Mouse (Mus musculus) heart, embryonic 15.5 days (tissue): ENCODE data around the gene Mylk. TPM values are rescaled to one million over a fixed set of nuclear protein-coding genes. Genes with fewer than 3 reads are reported as not detected.
"Not testable (repeated sequence)": the region's sequence is repeated elsewhere in the genome, so short reads cannot be mapped to it uniquely, and the experiment has no call there.

Experiments
- ATAC-seq: fragments of 200-750 bp; cut with Nextera tagmentation; replicated peaks from 2 replicates; pipeline ENCODE4 v1.8.0; 2017; ENCODE audit warnings: low read depth, moderate TSS enrichment; ENCODE audit not compliant: insufficient number of reproducible peaks, insufficient read depth, low FRiP score
- H3K27ac ChIP-seq: fragments of 300-500 bp; sonication (generic); 2 replicates; pipeline ENCODE4 v1.5.1; 2015; ENCODE audit warnings: mild to moderate bottlenecking, inconsistent platforms
- H3K27me3 ChIP-seq: fragments of 300-500 bp; sonication (generic); 2 replicates; pipeline ENCODE4 v1.6.1; 2015; ENCODE audit warnings: inconsistent platforms
- H3K36me3 ChIP-seq: fragments of 300-500 bp; sonication (generic); 2 replicates; pipeline ENCODE4 v1.6.1; 2015; ENCODE audit warnings: mild to moderate bottlenecking, inconsistent platforms
- H3K4me1 ChIP-seq: fragments of 300-500 bp; sonication (generic); replicated peaks from 2 replicates; pipeline ENCODE4 v1.6.1; 2015; ENCODE audit warnings: inconsistent platforms
- H3K4me2 ChIP-seq: fragments of 300-500 bp; sonication (generic); 2 replicates; pipeline ENCODE4 v1.6.1; 2015; ENCODE audit warnings: inconsistent platforms, mild to moderate bottlenecking, moderate library complexity
- H3K4me3 ChIP-seq: fragments of 300-500 bp; sonication (generic); 2 replicates; pipeline ENCODE4 v1.5.1; 2015; ENCODE audit warnings: mild to moderate bottlenecking, inconsistent platforms
- H3K9ac ChIP-seq: fragments of 300-500 bp; sonication (generic); 2 replicates; pipeline ENCODE4 v1.6.1; 2015; ENCODE audit warnings: mild to moderate bottlenecking, inconsistent platforms
- H3K9me3 ChIP-seq: fragments of 300-500 bp; sonication (generic); replicated peaks from 2 replicates; pipeline ENCODE4 v1.6.1; 2016; ENCODE audit warnings: inconsistent platforms
- WGBS: fragments of 180-500 bp; shearing (Covaris S2); methylation state at CpG from one replicate; pipeline ENCODE4 v1.1.7; 2015; ENCODE audit warnings: mixed read lengths; 5-methylcytosine and 5-hydroxymethylcytosine counted together
- polyA plus RNA-seq: library from polyadenylated mRNA; unstranded; fragments of >200 nt; fragmentation: Nextera tagmentation; extraction: Ambion mirVana; gene quantifications from 2 replicates; pipeline ENCODE4 v1.2.1, GENCODE M21; 2015

Mylk gene
- 10.1 and 22.3 TPM in 2 replicates for polyA plus RNA-seq

- H3K36me3 ChIP-seq, result no peaks in the 10 kb centered on the region
- H3K27me3 ChIP-seq, result peaks cover 18% of the 10 kb centered on the region
- peak within 1 kb of the TSS; percentile 52 for H3K4me3 ChIP-seq
- under 1% methylated on average over 48 of the region's 48 CpGs for WGBS
- 0 out of 2 replicates have a peak within 1 kb of the TSS, but pooled peaks have one; percentile 33 for H3K27ac ChIP-seq
- no peaks in the 10 kb centered on the region for H3K9me3 ChIP-seq
- H3K4me2 ChIP-seq, result peak within 1 kb of the TSS; percentile 96
- peak within 1 kb of the TSS; percentile 59 for H3K9ac ChIP-seq
- H3K4me1 ChIP-seq, result peaks cover 9% of the 10 kb centered on the region
- ATAC-seq, result peak; percentile 92
Measured at GRCm38 (mm10) chr16:34745065-34745585, at the start of gene Mylk. Gene Mylk (plus strand): TSS chr16:34745210.

DNA sequence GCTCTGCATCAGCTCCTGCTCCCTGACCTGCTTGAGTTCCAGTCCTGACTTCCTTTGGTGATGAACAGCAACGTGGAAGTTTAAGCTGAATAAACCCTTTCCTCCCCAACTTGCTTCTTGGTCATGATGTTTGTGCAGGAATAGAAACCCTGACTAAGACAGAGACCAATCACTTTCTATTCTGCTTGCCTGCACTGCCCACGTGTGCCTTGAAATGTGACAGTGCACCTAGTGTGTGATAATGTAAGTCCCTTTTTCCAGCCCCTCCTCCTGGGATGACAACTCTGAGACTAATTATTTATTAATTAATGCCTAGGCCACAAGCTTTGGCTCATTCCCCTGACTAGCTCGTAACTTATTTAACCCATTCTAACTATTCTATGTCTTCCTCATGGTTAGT lies 46.3 kb upstream of the Mylk start:
- H3K36me3 ChIP-seq, H3K9me3 ChIP-seq, H3K27ac ChIP-seq, H3K4me2 ChIP-seq, H3K4me1 ChIP-seq, ATAC-seq, H3K4me3 ChIP-seq, H3K27me3 ChIP-seq, H3K9ac ChIP-seq: not testable (repeated sequence)
- 63% methylated on average over 3 of the region's 3 CpGs for WGBS

GRCm38 (mm10) chr16:34700165-34700827 lies 44.7 kb upstream of the Mylk start:
- peak; percentile 50 for ATAC-seq
- no peak overlapping the region for H3K9ac ChIP-seq
- no peak overlapping the region for H3K4me3 ChIP-seq
- no peak overlapping the region for H3K4me2 ChIP-seq
- H3K27me3 ChIP-seq, result no peaks in the 10 kb centered on the region
- H3K9me3 ChIP-seq, result no peaks in the 10 kb centered on the region
- peaks cover 2% of the 10 kb centered on the region; the same call in 1 of the 2 replicates for H3K4me1 ChIP-seq
- H3K27ac ChIP-seq, result no peak overlapping the region
- WGBS, result 16% methylated on average over 7 of the region's 7 CpGs
- peaks cover 11% of the 10 kb centered on the region for H3K36me3 ChIP-seq

GRCm38 (mm10) chr16:34700828-34701216 lies 44.2 kb upstream of the Mylk start:
- H3K4me3 ChIP-seq, result no peak overlapping the region
- no peak overlapping the region for H3K9ac ChIP-seq
- peaks cover 15% of the 10 kb centered on the region for H3K36me3 ChIP-seq
- peaks cover 2% of the 10 kb centered on the region; the same call in 1 of the 2 replicates for H3K4me1 ChIP-seq
- H3K27ac ChIP-seq, result no peak overlapping the region
- WGBS, result 74% methylated on average over 6 of the region's 6 CpGs
- no peak overlapping the region for H3K4me2 ChIP-seq
- no peaks in the 10 kb centered on the region for H3K9me3 ChIP-seq
- no peak for ATAC-seq
- no peaks in the 10 kb centered on the region for H3K27me3 ChIP-seq

- no peak overlapping the region for H3K9ac ChIP-seq
- H3K4me1 ChIP-seq, result no peaks in the 10 kb centered on the region
- no peaks in the 10 kb centered on the region for H3K27me3 ChIP-seq
- H3K4me2 ChIP-seq, result no peak overlapping the region
- H3K36me3 ChIP-seq, result peaks cover 36% of the 10 kb centered on the region
- no peak for ATAC-seq
- H3K9me3 ChIP-seq, result no peaks in the 10 kb centered on the region
- 67% methylated on average over 2 of the region's 2 CpGs for WGBS
- H3K27ac ChIP-seq, result peak overlapping the region; percentile 10; the same call in 1 of the 2 replicates
- H3K4me3 ChIP-seq, result no peak overlapping the region
Measured at GRCm38 (mm10) chr16:34706019-34706418, 39.0 kb upstream of the Mylk start.

- no peaks in the 10 kb centered on the region for H3K27me3 ChIP-seq
- no peak overlapping the region for H3K4me2 ChIP-seq
- H3K9ac ChIP-seq, result no peak overlapping the region
- peak overlapping the region; percentile 10; the same call in 1 of the 2 replicates for H3K27ac ChIP-seq
- H3K9me3 ChIP-seq, result no peaks in the 10 kb centered on the region
- H3K4me3 ChIP-seq, result no peak overlapping the region
- 70% methylated on average over 7 of the region's 7 CpGs for WGBS
- H3K36me3 ChIP-seq, result peaks cover 36% of the 10 kb centered on the region
- no peak for ATAC-seq
- H3K4me1 ChIP-seq, result no peaks in the 10 kb centered on the region
Measured at GRCm38 (mm10) chr16:34706487-34706946, 38.5 kb upstream of the Mylk start.

DNA sequence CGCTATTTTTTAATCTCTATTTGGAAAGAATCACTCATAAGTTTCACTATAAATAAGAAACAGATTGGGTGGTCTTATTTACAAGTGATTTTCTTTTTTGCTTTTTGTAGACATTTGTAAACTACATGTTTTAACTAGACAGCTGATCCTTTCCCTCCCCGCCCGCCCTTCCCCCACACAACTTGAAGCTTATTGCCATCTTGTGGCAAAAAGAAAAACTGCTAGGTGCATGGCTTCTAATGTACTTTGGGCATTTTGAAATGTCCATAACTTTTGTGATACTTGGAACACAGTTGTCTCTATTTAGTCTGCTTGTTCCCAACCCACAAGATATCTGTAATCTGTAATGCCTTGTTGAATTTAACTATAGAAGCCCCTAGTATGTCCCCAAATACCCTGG lies 33.5 kb upstream of the Mylk start:
- Histone ChIP-seq H3K9ac (no peak overlapping the region), H3K4me1 (no peaks in the 10 kb centered on the region), H3K27me3 (no peaks in the 10 kb centered on the region), H3K9me3 (no peaks in the 10 kb centered on the region), H3K27ac (no peak overlapping the region), H3K36me3 (peaks cover 34% of the 10 kb centered on the region), H3K4me3 (no peak overlapping the region), H3K4me2 (no peak overlapping the region)
- WGBS, result 77% methylated on average over 3 of the region's 3 CpGs
- ATAC-seq, result no peak

DNA sequence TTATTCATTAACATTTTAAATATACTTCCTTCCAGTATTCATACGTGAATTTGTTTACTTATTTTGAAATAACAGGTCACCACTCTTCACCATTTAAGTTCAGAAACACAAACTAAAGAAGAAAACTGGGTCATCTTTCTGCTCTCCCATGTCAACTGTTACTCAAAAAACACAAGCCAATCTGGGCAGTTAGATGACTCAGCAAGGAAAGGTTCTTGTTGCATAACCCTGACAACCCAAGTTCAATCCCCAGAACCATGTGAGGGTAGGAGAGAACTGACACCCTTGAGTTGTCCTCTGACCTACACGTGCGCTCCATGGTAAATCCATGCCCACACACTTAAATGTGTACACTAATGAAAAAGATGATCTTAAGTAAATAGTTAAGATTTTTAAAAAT lies 19.9 kb upstream of the Mylk start:
- no peaks in the 10 kb centered on the region; the same call in 1 of the 2 replicates for H3K9me3 ChIP-seq
- ATAC-seq, result no peak
- H3K9ac ChIP-seq, result no peak overlapping the region
- no peak overlapping the region for H3K4me2 ChIP-seq
- H3K27me3 ChIP-seq, result no peaks in the 10 kb centered on the region
- peaks cover 17% of the 10 kb centered on the region for H3K36me3 ChIP-seq
- 92% methylated on average over 3 of the region's 3 CpGs for WGBS
- H3K4me3 ChIP-seq, result no peak overlapping the region
- no peaks in the 10 kb centered on the region for H3K4me1 ChIP-seq
- no peak overlapping the region for H3K27ac ChIP-seq

GRCm38 (mm10) chr16:34728610-34729009 lies 16.4 kb upstream of the Mylk start:
- not testable (repeated sequence) for H3K4me2 ChIP-seq, H3K27me3 ChIP-seq, ATAC-seq, H3K4me3 ChIP-seq, H3K36me3 ChIP-seq, H3K9me3 ChIP-seq, H3K27ac ChIP-seq, H3K4me1 ChIP-seq, H3K9ac ChIP-seq

DNA sequence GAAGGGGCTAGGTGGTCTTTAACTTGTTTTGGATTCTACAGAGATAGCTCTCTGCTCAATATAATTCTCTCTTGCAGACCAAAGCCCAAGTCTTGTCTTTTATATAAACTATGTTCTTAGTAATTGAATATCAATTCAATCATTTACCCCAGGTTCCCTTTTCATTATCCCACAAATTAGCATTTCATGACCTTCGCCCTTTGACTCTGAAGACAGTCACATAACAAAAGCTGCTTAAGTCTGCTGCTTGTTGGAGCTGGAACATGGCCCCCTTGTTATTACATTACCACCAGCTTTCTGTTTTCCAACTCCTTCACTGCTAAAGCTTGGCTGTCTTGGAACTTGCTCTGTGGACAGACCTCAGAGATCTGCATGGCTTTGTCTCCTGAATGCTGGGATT lies 15.6 kb upstream of the Mylk start:
- 91% methylated on average over 1 of the region's 1 CpGs for WGBS
- H3K9ac ChIP-seq, result no peak overlapping the region
- H3K4me2 ChIP-seq, result no peak overlapping the region
- H3K27me3 ChIP-seq, result no peaks in the 10 kb centered on the region
- no peaks in the 10 kb centered on the region for H3K4me1 ChIP-seq
- no peak overlapping the region for H3K4me3 ChIP-seq
- H3K36me3 ChIP-seq, result peaks cover 4% of the 10 kb centered on the region; the same call in 1 of the 2 replicates
- no peak overlapping the region for H3K27ac ChIP-seq
- ATAC-seq, result no peak
- no peaks in the 10 kb centered on the region; the same call in 1 of the 2 replicates for H3K9me3 ChIP-seq

DNA sequence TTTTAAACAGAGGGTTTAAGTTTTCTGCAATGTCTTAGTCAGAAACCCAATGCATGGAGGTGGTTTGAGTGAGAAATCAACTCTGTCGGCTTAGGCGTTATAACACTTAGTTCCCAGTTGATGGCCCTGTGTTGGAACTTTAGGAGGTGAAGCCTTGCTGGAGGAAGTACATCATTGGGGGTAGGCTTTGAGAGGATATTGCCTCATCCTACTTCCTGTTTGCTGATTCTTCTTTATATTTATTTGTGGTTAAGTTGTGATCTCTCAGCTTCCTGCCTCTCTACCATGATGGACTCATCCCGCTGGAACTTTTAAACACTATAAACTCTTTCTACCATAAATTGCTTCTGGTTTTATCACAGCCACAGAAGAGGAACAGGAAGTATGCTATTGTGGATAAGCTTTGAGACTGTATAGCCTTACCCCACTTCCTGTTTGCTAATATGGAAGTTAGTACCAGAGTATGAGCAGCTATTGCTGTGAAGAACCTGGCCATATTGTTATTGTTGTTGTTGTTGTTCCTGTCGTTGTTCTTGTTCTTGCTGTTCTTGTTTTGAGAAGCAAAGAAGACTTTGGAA lies 6.3 kb upstream of the Mylk start:
- 83% methylated on average over 4 of the region's 4 CpGs for WGBS
- ATAC-seq, result no peak
- H3K9ac ChIP-seq, result no peak overlapping the region

More for the DNA sequence above, 6.3 kb upstream of the Mylk start:
- Histone ChIP-seq H3K4me3 (no peak overlapping the region), H3K4me1 (no peaks in the 10 kb centered on the region), H3K36me3 (no peaks in the 10 kb centered on the region), H3K4me2 (no peak overlapping the region), H3K27ac (no peak overlapping the region), H3K27me3 (no peaks in the 10 kb centered on the region), H3K9me3 (no peaks in the 10 kb centered on the region)
